ENCODE assay signal across 8 mouse cellular contexts in genomic region chr19:37551040-37551566, GRCm38 (mm10). TPM values are rescaled to one million over a fixed set of nuclear protein-coding genes. Genes with fewer than 3 reads are reported as not detected.
A peak's percentile ranks its signal among the peaks of the same experiment; 100 is the strongest.
DNase-seq lines count a peak whose midpoint lies in the region; ATAC-seq and TF ChIP-seq lines count a peak whose summit lies in the region.

No protein-coding gene starts in this region.

- H3K27ac ChIP-seq in spleen, adult 2 months (ENCODE audit: insufficient read depth, low read length) = peak overlapping the region; percentile 99
- H3K27ac ChIP-seq in liver, embryonic 11.5 days (ENCODE audit: low read depth, low read length) = peak overlapping the region; percentile 88

- 6% methylated on average over 8 of the region's 8 CpGs for whole genome bisulfite sequencing in spleen, adult 2 months
- WGBS in liver, embryonic 11.5 days = 10% methylated on average over 8 of the region's 8 CpGs

- peak overlapping the region; percentile 74 for H3K4me2 ChIP-seq in liver, embryonic 11.5 days

- H3K4me1 ChIP-seq in spleen, adult 2 months (ENCODE audit: control insufficient read depth, insufficient read depth, insufficient read length) = peaks cover 13% of the 10 kb centered on the region
- peaks cover 34% of the 10 kb centered on the region for H3K4me1 ChIP-seq in liver, embryonic 11.5 days (replicated peaks; ENCODE audit: control insufficient read depth, insufficient read depth, low read length)

- no peak for TF ChIP-seq POLR2A in spleen, adult 2 months (IDR thresholded peaks at IDR 0.05; ENCODE audit: low read depth, low read length)

- ATAC-seq in liver, embryonic 11.5 days (replicated peaks; ENCODE audit: low FRiP score) = no peak

- peak overlapping the region; percentile 84 for H3K9ac ChIP-seq in liver, embryonic 11.5 days (ENCODE audit: low read depth, low read length)

- H3K4me3 ChIP-seq in spleen, adult 2 months (ENCODE audit: extremely low read depth, insufficient read depth, insufficient read length) = peak overlapping the region; percentile 99
- peak overlapping the region; percentile 85 for H3K4me3 ChIP-seq in liver, embryonic 11.5 days (ENCODE audit: low read depth, low read length)

- no peak for TF ChIP-seq CTCF in spleen, adult 2 months (IDR thresholded peaks at IDR 0.05; ENCODE audit: extremely low read depth, insufficient read depth, insufficient read length, insufficient replicate concordance)

- peaks cover 1% of the 10 kb centered on the region; the same call in 1 of the 2 replicates for H3K36me3 ChIP-seq in spleen, adult 2 months (ENCODE audit: control insufficient read depth, insufficient read depth, low read length)
- peaks cover 4% of the 10 kb centered on the region; the same call in 1 of the 2 replicates for H3K36me3 ChIP-seq in liver, embryonic 11.5 days (ENCODE audit: control insufficient read depth, insufficient read depth, low read length)

- H3K27me3 ChIP-seq in spleen, adult 2 months (ENCODE audit: control insufficient read depth, insufficient read depth, low read length) = no peaks in the 10 kb centered on the region
- H3K27me3 ChIP-seq in liver, embryonic 11.5 days (replicated peaks; ENCODE audit: control insufficient read depth, insufficient read depth, low read length) = no peaks in the 10 kb centered on the region

- peak; percentile 19 for DNase-seq in cerebellum, adult 9-10 months
- no peak for DNase-seq in cerebellum, postnatal 14 days
- DNase-seq in spleen, adult 2 months (ENCODE audit: low read depth in 1 of 2, low spot score in 2 of 2) = no peak
- no peak for DNase-seq in spleen, postnatal 4 days (ENCODE audit: low spot score in 2 of 2)
- no peak for DNase-seq in liver, embryonic 11.5 days (ENCODE audit: low spot score)
- peak; percentile 5 for DNase-seq in yolk sac, embryonic 10.5 days (ENCODE audit: low spot score)
- DNase-seq in thymus, postnatal 14 days = no peak
- no peak for DNase-seq in cerebellum, adult 9-11 months

- H3K9me3 ChIP-seq in liver, embryonic 11.5 days (ENCODE audit: control insufficient read depth, low read length) = no peaks in the 10 kb centered on the region

RNA-seq across cellular contexts. Expression of gene Exoc6, which starts 0.9 kb away (rescaled TPM):
- 8.1 and 8.6 TPM in 2 replicates for polyA plus RNA-seq in spleen, adult 2 months (2012; rRNA removed)
- 53.3 and 62.0 TPM in 2 replicates for polyA plus RNA-seq in liver, embryonic 11.5 days (2014; fragmentation: Nextera tagmentation; extraction: Ambion mirVana)

Comparison
In these comparisons a context has a peak if more than half of its experiments do, and no peak if none do; other contexts are left out.
1. DNase-seq: peak in cerebellum, adult 9-10 months (single experiment) and yolk sac, embryonic 10.5 days (single experiment); none in cerebellum, postnatal 14 days (0 of 2), spleen, adult 2 months (0 of 2), spleen, postnatal 4 days (0 of 2), liver, embryonic 11.5 days (single experiment), thymus, postnatal 14 days (single experiment) and cerebellum, adult 9-11 months (single experiment).